Mouse (Mus musculus): ENCODE measurements at regions not wholly inside any gene's neighbourhood (a gene's known extent, or its start where the extent isn't known, plus 50 kb on each side); places are given as distances from the start of the nearest gene placed in this dataset.

DNA sequence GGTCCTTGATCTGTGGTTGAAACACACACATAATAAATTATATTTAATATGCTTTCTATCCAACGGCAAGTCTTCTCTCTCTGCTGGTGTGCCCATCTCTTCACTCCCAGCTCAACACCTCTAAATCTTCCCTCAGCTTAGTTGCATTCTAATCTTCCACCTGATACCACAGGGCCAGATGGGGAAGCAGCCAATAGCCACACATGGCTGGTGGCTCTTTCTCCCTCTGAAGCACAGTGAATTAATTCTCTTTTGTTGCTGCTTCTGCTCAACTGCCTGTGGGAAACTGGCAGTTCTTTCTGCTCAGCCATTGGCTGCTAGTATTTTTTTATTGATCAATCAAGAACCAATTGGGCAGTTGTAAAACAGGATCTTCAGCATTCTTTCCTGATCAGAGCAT lies 750.0 kb downstream of the Serpinb8 start:
- Histone ChIP-seq H3K9me3 (no peaks in the 10 kb centered on the region), H3K36me3 (no peaks in the 10 kb centered on the region), H3K27ac (replicated peaks) (no peak overlapping the region), H3K4me2 (replicated peaks) (no peak overlapping the region), H3K27me3 (no peaks in the 10 kb centered on the region), H3K4me3 (no peak overlapping the region), H3K4me1 (no peaks in the 10 kb centered on the region), H3K9ac (replicated peaks) (no peak overlapping the region)
- ATAC-seq (replicated peaks): no peak
- 92% methylated on average over 1 of the region's 1 CpGs for WGBS

DNA sequence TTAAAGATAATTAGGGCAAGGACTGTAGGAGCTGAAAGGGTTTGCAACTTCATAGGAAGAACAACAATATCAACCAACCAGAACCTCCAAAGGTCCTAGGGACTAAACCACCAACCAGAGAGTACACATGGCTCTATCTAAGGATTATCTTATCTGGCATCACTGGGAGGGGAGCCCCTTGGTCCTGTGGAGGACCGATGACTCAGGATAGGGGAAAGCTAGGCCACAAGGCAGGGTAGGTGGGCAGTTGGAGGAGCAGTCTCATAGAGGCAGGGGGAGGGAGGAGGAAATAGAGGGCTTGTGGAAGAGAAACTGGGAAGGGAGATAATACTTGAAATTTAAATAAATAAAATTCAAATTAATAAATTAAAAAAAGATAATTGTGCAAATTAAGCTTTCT lies 751.5 kb downstream of the Serpinb8 start:
- WGBS: 77% methylated on average over 1 of the region's 1 CpGs
- no peak overlapping the region for H3K9ac ChIP-seq (replicated peaks)
- H3K9me3 ChIP-seq: no peaks in the 10 kb centered on the region
- ATAC-seq (replicated peaks): no peak
- H3K4me1 ChIP-seq: no peaks in the 10 kb centered on the region
- H3K4me2 ChIP-seq (replicated peaks): no peak overlapping the region
- no peak overlapping the region for H3K4me3 ChIP-seq
- no peaks in the 10 kb centered on the region for H3K27me3 ChIP-seq
- H3K36me3 ChIP-seq: no peaks in the 10 kb centered on the region
- no peak overlapping the region for H3K27ac ChIP-seq (replicated peaks)

DNA sequence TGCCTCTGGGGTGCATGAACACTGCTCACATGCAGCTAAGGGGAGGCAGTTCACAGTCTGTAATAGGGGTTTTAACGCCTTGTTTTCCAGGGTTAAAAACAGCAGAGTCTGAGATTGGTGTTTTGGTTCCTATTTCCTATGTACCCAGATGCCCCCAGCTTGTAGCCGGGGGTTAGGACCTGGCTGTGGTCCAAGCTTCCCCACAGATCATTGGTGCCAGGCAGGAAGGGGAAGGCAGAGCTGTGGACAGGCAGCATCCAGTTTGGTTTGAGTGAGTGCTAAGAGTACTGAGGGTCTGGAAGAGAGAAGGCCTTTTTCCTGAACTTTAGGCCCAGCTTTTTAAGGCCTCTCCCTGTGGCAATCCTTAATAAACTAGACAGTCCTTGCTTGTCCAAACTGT lies 774.0 kb downstream of the Serpinb8 start:
- Histone ChIP-seq H3K4me2 (replicated peaks) (no peak overlapping the region), H3K9ac (replicated peaks) (no peak overlapping the region), H3K36me3 (no peaks in the 10 kb centered on the region), H3K4me1 (no peaks in the 10 kb centered on the region), H3K27me3 (no peaks in the 10 kb centered on the region), H3K4me3 (no peak overlapping the region), H3K9me3 (no peaks in the 10 kb centered on the region), H3K27ac (replicated peaks) (no peak overlapping the region)
- no peak for ATAC-seq (replicated peaks)
- WGBS: 39% methylated on average over 2 of the region's 2 CpGs

DNA sequence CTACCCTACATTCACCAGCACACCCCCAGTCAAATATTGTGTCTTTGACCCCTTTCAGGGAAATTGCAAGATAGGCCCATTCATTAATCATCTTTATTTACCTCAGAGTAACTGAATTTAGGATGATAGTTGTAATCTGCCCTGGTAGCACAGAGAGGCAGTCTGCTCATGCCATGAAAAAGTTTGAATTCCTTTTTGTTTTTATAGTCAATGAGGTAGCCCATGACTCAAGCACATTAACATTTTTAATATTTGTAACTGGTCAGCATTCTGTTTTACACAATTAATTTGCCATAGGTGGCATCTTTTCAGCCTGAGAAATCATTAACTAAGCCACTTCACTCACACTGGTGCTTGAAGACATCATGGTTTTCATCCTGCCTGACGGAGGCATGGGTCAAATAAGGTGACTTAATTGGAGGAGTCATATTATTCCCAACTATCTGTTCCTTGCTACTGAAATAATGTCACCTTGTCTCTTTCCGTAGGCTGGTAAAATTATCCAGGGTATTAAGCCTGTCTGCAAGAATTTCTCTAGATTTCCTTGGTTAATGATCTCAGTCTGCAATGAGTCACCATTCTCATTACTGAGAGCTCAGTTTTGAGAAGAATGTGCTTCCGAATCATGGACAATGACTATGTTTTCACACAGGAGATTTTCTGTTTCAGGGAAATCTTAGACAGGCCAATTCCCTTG lies 780.2 kb downstream of the Serpinb8 start:
- H3K9ac ChIP-seq (replicated peaks): no peak overlapping the region
- ATAC-seq (replicated peaks): no peak
- H3K4me1 ChIP-seq: no peaks in the 10 kb centered on the region
- no peak overlapping the region for H3K4me2 ChIP-seq (replicated peaks)
- H3K9me3 ChIP-seq: no peaks in the 10 kb centered on the region
- H3K27ac ChIP-seq (replicated peaks): no peak overlapping the region
- H3K4me3 ChIP-seq: no peak overlapping the region
- no peaks in the 10 kb centered on the region for H3K36me3 ChIP-seq
- H3K27me3 ChIP-seq: no peaks in the 10 kb centered on the region
- WGBS: 56% methylated on average over 3 of the region's 3 CpGs

DNA sequence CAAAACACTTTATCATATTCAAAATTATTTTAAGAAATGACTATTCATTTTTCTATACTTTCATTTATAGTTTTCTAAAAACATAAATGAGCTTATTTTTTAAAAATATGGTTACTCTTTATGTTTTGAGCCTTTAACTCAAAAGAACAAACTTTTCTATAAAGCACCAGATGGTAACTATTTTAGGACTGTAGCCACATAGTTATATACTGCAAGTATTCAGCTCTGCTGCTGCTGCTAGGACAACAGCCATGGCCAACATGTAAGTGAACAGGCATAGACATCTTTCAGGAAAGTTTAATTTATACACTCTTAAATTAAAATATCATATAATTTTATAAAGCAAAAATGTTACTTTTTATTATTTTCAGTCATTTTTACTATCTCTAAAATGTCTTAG lies 800.1 kb downstream of the Serpinb8 start:
- no peak for ATAC-seq (replicated peaks)
- no peak overlapping the region for H3K4me2 ChIP-seq (replicated peaks)
- H3K9me3 ChIP-seq: no peaks in the 10 kb centered on the region
- no peak overlapping the region for H3K27ac ChIP-seq (replicated peaks)
- no peaks in the 10 kb centered on the region for H3K36me3 ChIP-seq
- H3K27me3 ChIP-seq: no peaks in the 10 kb centered on the region
- no peak overlapping the region for H3K4me3 ChIP-seq
- no peaks in the 10 kb centered on the region for H3K4me1 ChIP-seq
- H3K9ac ChIP-seq (replicated peaks): no peak overlapping the region

DNA sequence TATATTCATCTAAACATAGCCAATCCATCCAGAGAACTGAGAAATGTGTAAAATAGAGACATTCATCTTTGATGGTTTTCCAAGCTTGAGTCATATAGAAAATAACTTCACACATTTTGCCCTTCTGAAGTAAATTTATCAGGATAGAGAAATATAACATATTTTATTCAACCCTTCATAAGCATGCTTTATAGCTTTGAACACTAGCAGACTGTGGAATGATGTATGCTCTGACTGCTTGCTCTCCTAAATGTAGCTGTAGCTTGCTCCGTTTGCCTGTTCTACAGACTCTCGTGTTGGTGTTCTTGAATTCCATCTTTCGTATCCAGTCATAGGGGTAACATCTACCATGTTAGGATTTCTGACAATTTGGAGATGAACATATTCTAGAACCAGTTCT lies 800.7 kb downstream of the Serpinb8 start:
- H3K4me2 ChIP-seq (replicated peaks): no peak overlapping the region
- H3K9ac ChIP-seq (replicated peaks): no peak overlapping the region
- H3K36me3 ChIP-seq: no peaks in the 10 kb centered on the region
- ATAC-seq (replicated peaks): no peak
- H3K27me3 ChIP-seq: no peaks in the 10 kb centered on the region
- H3K9me3 ChIP-seq: no peaks in the 10 kb centered on the region
- no peak overlapping the region for H3K4me3 ChIP-seq
- WGBS: 93% methylated on average over 3 of the region's 3 CpGs
- H3K4me1 ChIP-seq: no peaks in the 10 kb centered on the region
- H3K27ac ChIP-seq (replicated peaks): no peak overlapping the region

DNA sequence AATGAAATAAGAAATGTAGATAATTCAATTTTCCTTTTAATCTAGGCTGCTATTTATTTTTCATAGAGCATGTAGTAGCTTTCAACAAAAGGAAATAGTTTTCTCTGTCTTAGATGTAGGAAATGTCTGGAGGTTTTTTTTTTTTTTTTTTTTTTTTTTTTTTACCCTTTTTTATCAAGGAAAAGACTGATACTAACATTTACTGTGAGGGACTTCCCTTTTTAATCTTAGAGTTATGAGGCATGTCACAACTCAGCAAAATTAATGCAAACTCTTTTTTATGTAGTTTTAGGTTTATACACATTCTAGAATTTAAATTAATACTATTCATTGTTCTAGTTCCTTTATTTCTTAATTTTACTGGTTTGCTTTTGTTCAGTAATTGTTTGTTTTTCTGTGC lies 850.0 kb downstream of the Serpinb8 start:
- no peak overlapping the region for H3K27ac ChIP-seq (replicated peaks)
- no peak overlapping the region for H3K4me3 ChIP-seq
- H3K9me3 ChIP-seq: no peaks in the 10 kb centered on the region
- no peaks in the 10 kb centered on the region for H3K27me3 ChIP-seq
- no peak overlapping the region for H3K9ac ChIP-seq (replicated peaks)
- no peak for ATAC-seq (replicated peaks)
- no peak overlapping the region for H3K4me2 ChIP-seq (replicated peaks)
- H3K4me1 ChIP-seq: no peaks in the 10 kb centered on the region
- no peaks in the 10 kb centered on the region for H3K36me3 ChIP-seq

DNA sequence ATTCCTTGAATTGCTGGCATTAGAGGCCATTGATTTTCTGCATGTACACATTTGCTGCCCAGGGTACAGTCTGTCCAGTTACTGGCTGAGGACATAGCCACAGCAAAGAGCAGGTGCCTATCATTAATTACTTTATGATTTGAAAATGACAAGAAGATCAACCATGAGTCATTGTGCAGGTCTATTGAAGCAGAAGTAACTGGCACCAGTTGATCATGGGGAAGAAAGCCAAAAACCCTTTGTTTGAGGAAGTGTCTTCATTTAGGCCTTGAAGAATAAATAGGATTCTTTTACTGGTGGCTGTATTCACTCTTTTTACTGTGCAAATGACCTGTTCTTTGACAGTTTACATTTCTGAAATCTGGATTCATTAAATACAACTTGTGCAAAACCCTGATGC lies 863.0 kb downstream of the Serpinb8 start:
- Histone ChIP-seq H3K4me1 (no peaks in the 10 kb centered on the region), H3K36me3 (no peaks in the 10 kb centered on the region), H3K27ac (replicated peaks) (no peak overlapping the region), H3K4me3 (no peak overlapping the region), H3K4me2 (replicated peaks) (no peak overlapping the region), H3K9ac (replicated peaks) (no peak overlapping the region), H3K9me3 (no peaks in the 10 kb centered on the region), H3K27me3 (no peaks in the 10 kb centered on the region)
- no peak for ATAC-seq (replicated peaks)

DNA sequence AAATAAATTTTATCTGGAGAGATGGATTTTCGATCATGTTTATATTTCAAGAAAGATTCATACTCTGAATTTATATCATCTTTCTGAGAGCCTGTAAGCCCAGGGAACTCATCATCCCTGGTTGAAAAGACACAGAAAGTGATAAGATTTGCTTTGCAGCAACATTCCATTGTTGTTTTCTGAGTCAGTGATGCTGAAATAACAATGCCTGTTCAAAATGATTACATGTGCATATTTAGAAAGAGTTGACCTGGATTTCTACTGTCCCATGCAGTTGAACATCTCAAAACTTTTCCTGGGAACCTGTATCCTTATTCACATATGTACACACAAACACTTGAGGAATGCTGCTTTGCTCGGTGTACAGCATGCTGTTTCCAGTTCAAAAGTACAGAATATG lies 882.2 kb downstream of the Serpinb8 start:
- H3K4me3 ChIP-seq: no peak overlapping the region
- H3K9ac ChIP-seq (replicated peaks): no peak overlapping the region
- H3K4me2 ChIP-seq (replicated peaks): no peak overlapping the region
- 90% methylated on average over 2 of the region's 2 CpGs for WGBS
- no peaks in the 10 kb centered on the region for H3K36me3 ChIP-seq
- ATAC-seq (replicated peaks): no peak
- H3K9me3 ChIP-seq: no peaks in the 10 kb centered on the region
- no peaks in the 10 kb centered on the region for H3K4me1 ChIP-seq
- H3K27ac ChIP-seq (replicated peaks): no peak overlapping the region
- H3K27me3 ChIP-seq: no peaks in the 10 kb centered on the region

DNA sequence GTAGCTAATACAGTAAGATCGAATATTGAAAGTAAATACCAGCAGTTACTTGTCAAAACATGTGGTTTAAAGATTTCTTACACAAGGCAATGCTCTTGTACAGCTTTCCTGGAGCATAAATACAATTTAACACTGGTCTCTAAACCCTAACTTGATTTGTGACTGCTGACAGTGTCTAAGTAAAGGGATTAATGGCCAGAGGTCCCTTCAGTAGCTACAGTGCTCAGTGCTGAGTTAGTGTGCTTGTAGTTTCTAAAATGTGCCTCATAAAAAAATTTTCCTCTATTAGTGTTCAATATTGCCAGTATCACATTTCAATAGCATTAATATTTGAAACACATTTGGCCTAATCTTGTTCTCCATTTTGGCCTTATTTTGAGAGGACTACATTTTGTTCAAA lies 909.0 kb downstream of the Serpinb8 start:
- Histone ChIP-seq H3K36me3 (no peaks in the 10 kb centered on the region), H3K9ac (replicated peaks) (no peak overlapping the region), H3K27me3 (no peaks in the 10 kb centered on the region), H3K4me3 (no peak overlapping the region), H3K4me1 (no peaks in the 10 kb centered on the region), H3K9me3 (no peaks in the 10 kb centered on the region), H3K27ac (replicated peaks) (no peak overlapping the region), H3K4me2 (replicated peaks) (no peak overlapping the region)
- WGBS: 65% methylated on average over 1 of the region's 1 CpGs
- no peak for ATAC-seq (replicated peaks)

DNA sequence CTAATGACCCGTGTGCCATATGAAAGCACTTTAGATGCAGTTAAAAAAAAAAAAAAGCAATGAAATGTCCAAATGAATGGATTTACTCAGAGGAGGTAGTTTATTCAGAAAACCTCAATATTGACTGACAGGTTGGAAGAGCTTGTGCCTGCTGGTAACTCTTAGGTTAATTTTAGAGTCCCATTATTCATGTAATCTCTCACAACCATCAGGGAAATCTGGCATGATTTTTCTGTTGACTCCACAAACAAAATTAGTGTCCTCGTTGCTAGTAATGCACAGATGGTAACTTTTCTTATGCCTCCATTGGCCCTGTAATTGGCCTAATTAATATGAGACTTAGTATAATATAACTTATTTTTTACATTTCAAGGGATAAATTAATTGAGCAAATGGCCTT lies 937.6 kb downstream of the Serpinb8 start:
- Histone ChIP-seq H3K9ac (replicated peaks) (no peak overlapping the region), H3K4me2 (replicated peaks) (no peak overlapping the region), H3K9me3 (no peaks in the 10 kb centered on the region), H3K36me3 (no peaks in the 10 kb centered on the region), H3K27ac (replicated peaks) (no peak overlapping the region), H3K4me3 (no peak overlapping the region), H3K27me3 (no peaks in the 10 kb centered on the region), H3K4me1 (no peaks in the 10 kb centered on the region)
- 27% methylated on average over 2 of the region's 2 CpGs for WGBS
- ATAC-seq (replicated peaks): peak; percentile 68

DNA sequence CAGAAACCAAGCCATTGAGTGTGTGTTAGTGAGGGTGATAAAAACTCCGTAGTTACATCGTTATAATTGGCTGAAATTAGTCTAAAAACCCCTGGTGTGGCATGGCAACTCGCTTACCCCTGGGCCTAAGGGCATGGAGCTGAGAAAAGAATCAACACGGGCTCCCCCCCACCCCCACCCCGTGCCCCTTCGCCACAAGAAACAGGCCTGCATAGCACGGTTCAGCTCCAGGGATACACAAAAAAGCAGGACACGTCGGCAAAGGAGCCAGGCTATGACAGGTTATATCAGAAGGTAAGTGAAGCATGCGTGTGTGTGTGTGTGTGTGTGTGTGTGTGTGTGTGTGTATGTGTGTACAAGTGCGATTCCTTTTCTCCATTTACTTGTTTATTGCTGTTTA lies 948.4 kb downstream of the Serpinb8 start:
- no peaks in the 10 kb centered on the region for H3K27me3 ChIP-seq
- H3K4me2 ChIP-seq (replicated peaks): no peak overlapping the region
- 54% methylated on average over 11 of the region's 11 CpGs for WGBS
- H3K36me3 ChIP-seq: no peaks in the 10 kb centered on the region
- H3K9ac ChIP-seq (replicated peaks): no peak overlapping the region
- no peak overlapping the region for H3K27ac ChIP-seq (replicated peaks)
- no peaks in the 10 kb centered on the region for H3K9me3 ChIP-seq
- H3K4me1 ChIP-seq: no peaks in the 10 kb centered on the region
- no peak for ATAC-seq (replicated peaks)
- H3K4me3 ChIP-seq: no peak overlapping the region

DNA sequence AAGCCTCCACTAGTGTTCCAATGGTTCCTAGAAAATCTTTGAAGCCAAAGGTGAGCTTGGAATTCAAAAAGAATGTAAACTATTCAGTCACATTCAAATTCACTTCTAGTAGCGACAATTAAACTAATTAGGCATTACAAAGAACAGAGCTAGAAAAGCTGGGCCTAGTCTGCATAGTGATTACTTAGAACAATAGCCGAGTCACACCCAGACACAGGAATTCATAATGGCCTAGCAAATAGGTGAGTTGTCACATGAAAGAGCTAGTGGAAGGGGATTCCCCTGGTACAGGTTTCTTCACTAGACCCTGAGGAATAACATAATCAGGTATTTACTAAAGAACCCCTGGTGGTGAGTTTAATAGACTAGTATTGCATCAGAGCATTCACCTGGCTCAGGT lies 958.9 kb downstream of the Serpinb8 start:
- H3K27me3 ChIP-seq: no peaks in the 10 kb centered on the region

More for the DNA sequence above, 958.9 kb downstream of the Serpinb8 start:
- H3K27ac ChIP-seq (replicated peaks): no peak overlapping the region
- no peaks in the 10 kb centered on the region for H3K9me3 ChIP-seq
- no peak overlapping the region for H3K4me3 ChIP-seq
- H3K4me1 ChIP-seq: no peaks in the 10 kb centered on the region
- H3K4me2 ChIP-seq (replicated peaks): no peak overlapping the region
- no peak overlapping the region for H3K9ac ChIP-seq (replicated peaks)
- no peaks in the 10 kb centered on the region for H3K36me3 ChIP-seq
- WGBS: 33% methylated on average over 2 of the region's 2 CpGs
- no peak for ATAC-seq (replicated peaks)
